Mouse (Mus musculus): ENCODE measurements around the gene Eipr1. TPM values are rescaled to one million over a fixed set of nuclear protein-coding genes. Genes with fewer than 3 reads are reported as not detected.

Gene Eipr1
- total RNA-seq, 1 experiment: 41.5 TPM

- H3K4me3 ChIP-seq (ENCODE audit: insufficient read depth in 1 of 2, low read depth in 1 of 2, low read length in 2 of 2, poor library complexity in 1 of 2, severe bottlenecking in 1 of 2): no peak overlapping the region
- no peak for DNase-seq (ENCODE audit: low read depth, low spot score)
- H3K27ac ChIP-seq (ENCODE audit: insufficient read depth, low read depth, low read length, poor library complexity, severe bottlenecking): peak overlapping the region; percentile 70
- H3K4me1 ChIP-seq (ENCODE audit: control insufficient read depth in 2 of 2, insufficient read depth in 2 of 2, low read length in 2 of 2, poor library complexity in 1 of 2): no peaks in the 10 kb centered on the region; a peak in 1 of 4 replicates
- peaks cover 15% of the 10 kb centered on the region for H3K36me3 ChIP-seq (ENCODE audit: control insufficient read depth, insufficient read depth, low read length, poor library complexity, severe bottlenecking)
- no peak overlapping the region for H3K9ac ChIP-seq (ENCODE audit: insufficient read depth, low read depth, low read length, poor library complexity, severe bottlenecking)
- TF ChIP-seq MAFK (IDR thresholded peaks at IDR 0.05; ENCODE audit: insufficient read depth, low read depth, low read length) (no peak), HCFC1 (IDR thresholded peaks at IDR 0.05; ENCODE audit: borderline replicate concordance, insufficient read depth, low read length) (no peak), ZC3H11A (IDR thresholded peaks at IDR 0.05; ENCODE audit: borderline replicate concordance, low read depth, low read length) (no peak), CHD2 (IDR thresholded peaks at IDR 0.05; ENCODE audit: low read depth, low read length) (no peak), ZNF384 (IDR thresholded peaks at IDR 0.05; ENCODE audit: low read depth, low read length) (no peak)
- in situ Hi-C loops (cut with MboI; ENCODE audit: low sequenced_read_pairs in 2 of 2, unreplicated experiment in 2 of 2): no loop called here
- H3K9me3 ChIP-seq (ENCODE audit: control insufficient read depth, insufficient read depth, low read depth, low read length): no peaks in the 10 kb centered on the region
Measured at GRCm38 (mm10) chr12:28734271-28734670, 17.3 kb upstream of the Eipr1 start.

GRCm38 (mm10) chr12:28735293-28735692 is 16.3 kb upstream of the Eipr1 start:
- DNase-seq (ENCODE audit: low read depth, low spot score): no peak
- in situ Hi-C loops (cut with MboI; ENCODE audit: low sequenced_read_pairs in 2 of 2, unreplicated experiment in 2 of 2): no loop called here
- peaks cover 15% of the 10 kb centered on the region for H3K36me3 ChIP-seq (ENCODE audit: control insufficient read depth, insufficient read depth, low read length, poor library complexity, severe bottlenecking)

GRCm38 (mm10) chr12:28743328-28743727 is 8.3 kb upstream of the Eipr1 start:
- Histone ChIP-seq H3K4me1 (ENCODE audit: control insufficient read depth in 2 of 2, insufficient read depth in 2 of 2, low read length in 2 of 2, poor library complexity in 1 of 2) (no peaks in the 10 kb centered on the region), H3K4me3 (ENCODE audit: insufficient read depth in 1 of 2, low read depth in 1 of 2, low read length in 2 of 2, poor library complexity in 1 of 2, severe bottlenecking in 1 of 2) (no peak overlapping the region), H3K27ac (ENCODE audit: insufficient read depth, low read depth, low read length, poor library complexity, severe bottlenecking) (no peak overlapping the region), H3K36me3 (ENCODE audit: control insufficient read depth, insufficient read depth, low read length, poor library complexity, severe bottlenecking) (peaks cover 20% of the 10 kb centered on the region; the same call in 1 of the 2 replicates), H3K9ac (ENCODE audit: insufficient read depth, low read depth, low read length, poor library complexity, severe bottlenecking) (no peak overlapping the region), H3K9me3 (ENCODE audit: control insufficient read depth, insufficient read depth, low read depth, low read length) (no peaks in the 10 kb centered on the region)
- no peak for DNase-seq (ENCODE audit: low read depth, low spot score)
- in situ Hi-C loops (cut with MboI; ENCODE audit: low sequenced_read_pairs in 2 of 2, unreplicated experiment in 2 of 2): no loop called here
- TF ChIP-seq CHD2 (IDR thresholded peaks at IDR 0.05; ENCODE audit: low read depth, low read length) (no peak), ZC3H11A (IDR thresholded peaks at IDR 0.05; ENCODE audit: borderline replicate concordance, low read depth, low read length) (no peak), HCFC1 (IDR thresholded peaks at IDR 0.05; ENCODE audit: borderline replicate concordance, insufficient read depth, low read length) (no peak), MAFK (IDR thresholded peaks at IDR 0.05; ENCODE audit: insufficient read depth, low read depth, low read length) (no peak), ZNF384 (IDR thresholded peaks at IDR 0.05; ENCODE audit: low read depth, low read length) (no peak)

More at GRCm38 (mm10) chr12:28735293-28735692, 16.3 kb upstream of the Eipr1 start:
- H3K4me3 ChIP-seq (ENCODE audit: insufficient read depth in 1 of 2, low read depth in 1 of 2, low read length in 2 of 2, poor library complexity in 1 of 2, severe bottlenecking in 1 of 2): no peak overlapping the region
- no peak overlapping the region for H3K27ac ChIP-seq (ENCODE audit: insufficient read depth, low read depth, low read length, poor library complexity, severe bottlenecking)
- TF ChIP-seq MAFK (IDR thresholded peaks at IDR 0.05; ENCODE audit: insufficient read depth, low read depth, low read length): no peak
- no peak for TF ChIP-seq HCFC1 (IDR thresholded peaks at IDR 0.05; ENCODE audit: borderline replicate concordance, insufficient read depth, low read length)
- no peak for TF ChIP-seq CHD2 (IDR thresholded peaks at IDR 0.05; ENCODE audit: low read depth, low read length)
- no peak for TF ChIP-seq ZNF384 (IDR thresholded peaks at IDR 0.05; ENCODE audit: low read depth, low read length)
- no peak for TF ChIP-seq ZC3H11A (IDR thresholded peaks at IDR 0.05; ENCODE audit: borderline replicate concordance, low read depth, low read length)
- H3K9ac ChIP-seq (ENCODE audit: insufficient read depth, low read depth, low read length, poor library complexity, severe bottlenecking): no peak overlapping the region
- no peaks in the 10 kb centered on the region for H3K9me3 ChIP-seq (ENCODE audit: control insufficient read depth, insufficient read depth, low read depth, low read length)
- H3K4me1 ChIP-seq (ENCODE audit: control insufficient read depth in 2 of 2, insufficient read depth in 2 of 2, low read length in 2 of 2, poor library complexity in 1 of 2): no peaks in the 10 kb centered on the region; a peak in 1 of 4 replicates

GRCm38 (mm10) chr12:28750021-28750633 is 1.5 kb upstream of the Eipr1 start, which contains the start of gene Trappc12:
Trappc12 (minus strand) TSS chr12:28750472.
- peak within 1 kb of the TSS; percentile 96 for H3K9ac ChIP-seq (ENCODE audit: insufficient read depth, low read depth, low read length, poor library complexity, severe bottlenecking)
- in situ Hi-C loops (cut with MboI; ENCODE audit: low sequenced_read_pairs in 2 of 2, unreplicated experiment in 2 of 2): no loop called here
- TF ChIP-seq MAFK (IDR thresholded peaks at IDR 0.05; ENCODE audit: insufficient read depth, low read depth, low read length) (no peak), CHD2 (IDR thresholded peaks at IDR 0.05; ENCODE audit: low read depth, low read length) (no peak), HCFC1 (IDR thresholded peaks at IDR 0.05; ENCODE audit: borderline replicate concordance, insufficient read depth, low read length) (no peak), ZNF384 (IDR thresholded peaks at IDR 0.05; ENCODE audit: low read depth, low read length) (no peak), ZC3H11A (IDR thresholded peaks at IDR 0.05; ENCODE audit: borderline replicate concordance, low read depth, low read length) (no peak)
- H3K4me3 ChIP-seq (ENCODE audit: insufficient read depth in 1 of 2, low read depth in 1 of 2, low read length in 2 of 2, poor library complexity in 1 of 2, severe bottlenecking in 1 of 2): peak within 1 kb of the TSS; percentile 83 to 97
- peak; percentile 87 for DNase-seq (ENCODE audit: low read depth, low spot score)
- peak within 1 kb of the TSS; percentile 61; the same call in 1 of the 2 replicates for H3K27ac ChIP-seq (ENCODE audit: insufficient read depth, low read depth, low read length, poor library complexity, severe bottlenecking)
- peaks cover 13% of the 10 kb centered on the region; the same call in 1 of the 2 replicates for H3K36me3 ChIP-seq (ENCODE audit: control insufficient read depth, insufficient read depth, low read length, poor library complexity, severe bottlenecking)
- H3K9me3 ChIP-seq (ENCODE audit: control insufficient read depth, insufficient read depth, low read depth, low read length): no peaks in the 10 kb centered on the region
- peaks cover 6 to 8% of the 10 kb centered on the region in 2 experiments; a peak in 2 of 4 replicates for H3K4me1 ChIP-seq (ENCODE audit: control insufficient read depth in 2 of 2, insufficient read depth in 2 of 2, low read length in 2 of 2, poor library complexity in 1 of 2)
